Mouse (Mus musculus): ENCODE measurements around the gene 9530068E07Rik.

GRCm38 (mm10) chr11:52388150-52388549 is 8.1 kb upstream of the 9530068E07Rik start:
- TF ChIP-seq TAL1 (IDR thresholded peaks at IDR 0.05; ENCODE audit: low read length) (no peak), ZC3H11A (IDR thresholded peaks at IDR 0.05; ENCODE audit: low read depth, low read length) (no peak), MAFK (IDR thresholded peaks at IDR 0.05; ENCODE audit: borderline replicate concordance, low read depth, low read length) (no peak), CTCF (IDR thresholded peaks at IDR 0.05 in 2 of 3, conservative IDR thresholded peaks at IDR 0.05 in 1 of 3; ENCODE audit: control insufficient read depth in 1 of 3, insufficient read depth in 1 of 3, low read depth in 2 of 3, low read length in 3 of 3, poor library complexity in 1 of 3, severe bottlenecking in 1 of 3) (no peak), ZKSCAN1 (IDR thresholded peaks at IDR 0.05; ENCODE audit: low read depth, low read length) (no peak), ELF1 (IDR thresholded peaks at IDR 0.05; ENCODE audit: low read depth, low read length) (no peak), MAX (IDR thresholded peaks at IDR 0.05; ENCODE audit: low read length) (no peak), E2F4 (IDR thresholded peaks at IDR 0.05; ENCODE audit: borderline replicate concordance, low read depth, low read length) (no peak), POLR2A (IDR thresholded peaks at IDR 0.05; ENCODE audit: control insufficient read depth in 1 of 2, insufficient read depth in 1 of 2, low read depth in 1 of 2, low read length in 2 of 2, poor library complexity in 1 of 2) (no peak), TCF12 (IDR thresholded peaks at IDR 0.05; ENCODE audit: low read depth, low read length) (no peak), RAD21 (IDR thresholded peaks at IDR 0.05; ENCODE audit: low read depth, low read length) (no peak), EP300 (IDR thresholded peaks at IDR 0.05; ENCODE audit: low read depth in 1 of 2, low read length in 2 of 2) (no peak), SMC3 (IDR thresholded peaks at IDR 0.05; ENCODE audit: low read depth, low read length) (no peak), USF1 (IDR thresholded peaks at IDR 0.05; ENCODE audit: low read depth, low read length) (no peak)

All from MEL (cell line).